In the genomic region with DNA sequence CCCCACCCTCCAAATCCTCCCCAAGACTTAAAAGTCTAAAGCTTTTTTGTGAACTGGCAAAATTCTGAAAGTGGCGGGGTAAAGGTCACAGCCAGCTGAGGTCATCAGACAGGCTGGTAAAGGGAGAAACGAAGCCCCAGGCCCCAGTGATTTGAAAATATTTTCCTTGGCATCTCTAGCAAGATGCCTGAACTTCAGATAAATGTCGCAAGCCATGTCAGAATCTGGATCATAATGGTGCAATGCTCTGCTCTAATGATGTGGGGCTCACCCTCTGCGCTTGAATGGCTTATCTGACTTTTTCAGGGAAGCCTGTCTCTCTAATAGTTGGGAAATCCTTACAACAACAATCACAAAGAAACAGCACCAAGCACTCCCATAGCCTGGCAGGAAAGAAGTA, we compare ENCODE assay signal across 18 mouse cellular contexts.
A peak's percentile ranks its signal among the peaks of the same experiment; 100 is the strongest.
DNase-seq lines count a peak whose midpoint lies in the region; ATAC-seq and TF ChIP-seq lines count a peak whose summit lies in the region.
"Had no signal": no experiment of that assay in that cellular context is flagged by ENCODE, and none has a peak within 500 bp of the region (broad histone marks: within the 10 kb centered on the region; RNA-seq: fewer than 3 reads in every experiment).

No protein-coding gene starts in this region.

- no peaks in the 10 kb centered on the region for H3K27me3 ChIP-seq in kidney, postnatal 0 days (ENCODE audit: insufficient read depth, low read length)
- no peaks in the 10 kb centered on the region for H3K27me3 ChIP-seq in kidney, embryonic 15.5 days
- H3K27me3 ChIP-seq in lung, postnatal 0 days (replicated peaks; ENCODE audit: insufficient read depth, low read length) = no peaks in the 10 kb centered on the region
- no peaks in the 10 kb centered on the region for H3K27me3 ChIP-seq in forebrain, embryonic 12.5 days
- H3K27me3 ChIP-seq: limb, embryonic 13.5 days; Patski had no signal

- no peaks in the 10 kb centered on the region for H3K36me3 ChIP-seq in kidney, postnatal 0 days (ENCODE audit: insufficient read depth, low read length)
- H3K36me3 ChIP-seq in kidney, embryonic 15.5 days = no peaks in the 10 kb centered on the region
- no peaks in the 10 kb centered on the region for H3K36me3 ChIP-seq in lung, postnatal 0 days (ENCODE audit: insufficient read depth, low read length)
- no peaks in the 10 kb centered on the region for H3K36me3 ChIP-seq in forebrain, embryonic 12.5 days (replicated peaks)
- H3K36me3 ChIP-seq: forebrain, embryonic 10.5 days; limb, embryonic 13.5 days had no signal

- intact Hi-C loops in gastrocnemius, adult 2 months (cut with DNase I) = no loop called here

- no peak for TF ChIP-seq CTCF in gastrocnemius, adult 2 months (IDR thresholded peaks at IDR 0.05)
- no peak for TF ChIP-seq CTCF in kidney, postnatal 0 days (IDR thresholded peaks at IDR 0.05; ENCODE audit: low read depth)
- no peak for TF ChIP-seq CTCF in lung, postnatal 0 days (IDR thresholded peaks at IDR 0.05)

- TF ChIP-seq EP300 in lung, postnatal 0 days (IDR thresholded peaks at IDR 0.05) = no peak

- no peak overlapping the region for H3K4me2 ChIP-seq in kidney, postnatal 0 days (ENCODE audit: low read length)
- H3K4me2 ChIP-seq in kidney, embryonic 15.5 days = no peak overlapping the region
- no peak overlapping the region for H3K4me2 ChIP-seq in lung, postnatal 0 days (replicated peaks; ENCODE audit: low read depth, low read length)
- H3K4me2 ChIP-seq in forebrain, embryonic 12.5 days = no peak overlapping the region
- H3K4me2 ChIP-seq: limb, embryonic 13.5 days had no signal

- H3K9ac ChIP-seq in kidney, postnatal 0 days (ENCODE audit: low read depth, low read length) = no peak overlapping the region
- no peak overlapping the region for H3K9ac ChIP-seq in kidney, embryonic 15.5 days
- no peak overlapping the region for H3K9ac ChIP-seq in lung, postnatal 0 days (replicated peaks; ENCODE audit: low read depth)
- H3K9ac ChIP-seq in forebrain, embryonic 12.5 days = no peak overlapping the region
- H3K9ac ChIP-seq: limb, embryonic 13.5 days had no signal

- no peak overlapping the region for H3K4me3 ChIP-seq in gastrocnemius, adult 2 months
- no peak overlapping the region for H3K4me3 ChIP-seq in kidney, postnatal 0 days (replicated peaks; ENCODE audit: low read depth, low read length)
- H3K4me3 ChIP-seq in kidney, embryonic 15.5 days (replicated peaks) = no peak overlapping the region
- no peak overlapping the region for H3K4me3 ChIP-seq in lung, postnatal 0 days (ENCODE audit: low read depth, low read length)
- no peak overlapping the region for H3K4me3 ChIP-seq in forebrain, embryonic 12.5 days (replicated peaks)
- H3K4me3 ChIP-seq: forebrain, embryonic 10.5 days; limb, embryonic 13.5 days had no signal

- WGBS in kidney, postnatal 0 days = 69% methylated on average over 4 of the region's 4 CpGs
- 61% methylated on average over 4 of the region's 4 CpGs for WGBS in kidney, embryonic 15.5 days
- WGBS in lung, postnatal 0 days = 59% methylated on average over 4 of the region's 4 CpGs
- 71% methylated on average over 4 of the region's 4 CpGs for WGBS in forebrain, embryonic 12.5 days

- H3K27ac ChIP-seq in gastrocnemius, adult 2 months = peak overlapping the region; percentile 91
- 0 out of 2 replicates have a peak overlapping the region, but pooled peaks have one; percentile 22 for H3K27ac ChIP-seq in kidney, postnatal 0 days
- no peak overlapping the region for H3K27ac ChIP-seq in kidney, embryonic 15.5 days
- H3K27ac ChIP-seq in lung, postnatal 0 days (ENCODE audit: low read length) = peak overlapping the region; percentile 82; the same call in 1 of the 2 replicates
- H3K27ac ChIP-seq in forebrain, embryonic 12.5 days = no peak overlapping the region
- H3K27ac ChIP-seq: forebrain, embryonic 10.5 days had no signal

- ATAC-seq in kidney, postnatal 0 days (replicated peaks; ENCODE audit: low FRiP score, low read depth) = no peak
- no peak for ATAC-seq in kidney, embryonic 15.5 days (replicated peaks; ENCODE audit: low FRiP score)
- ATAC-seq in lung, postnatal 0 days = no peak
- ATAC-seq in forebrain, embryonic 12.5 days (ENCODE audit: low FRiP score) = no peak
- ATAC-seq: hindbrain, postnatal 0 days; midbrain, embryonic 16.5 days; Patski had no signal

- DNase-seq in gastrocnemius, adult 2 months = no peak
- no peak for DNase-seq in gastrocnemius, postnatal 4 days (ENCODE audit: low spot score in 2 of 2)
- DNase-seq in kidney, postnatal 0 days (ENCODE audit: low spot score) = no peak
- DNase-seq in lung, postnatal 0 days (ENCODE audit: low spot score) = peak; percentile 81
- DNase-seq in lung, postnatal 4 days = no peak
- no peak for DNase-seq in right cerebral cortex, postnatal 10 days (ENCODE audit: low spot score in 2 of 2)
- DNase-seq: cerebellum, adult 11 months; cerebellum, postnatal 25 days; kidney, adult 18-20 months; right cerebral cortex, postnatal 25 days; thymus, postnatal 25 days had no signal

- H3K4me1 ChIP-seq in kidney, postnatal 0 days (replicated peaks; ENCODE audit: insufficient read depth, low read length) = peaks cover 20% of the 10 kb centered on the region
- H3K4me1 ChIP-seq in kidney, embryonic 15.5 days = peaks cover 44% of the 10 kb centered on the region
- H3K4me1 ChIP-seq in lung, postnatal 0 days (ENCODE audit: insufficient read depth, low read depth, low read length) = peaks cover 39% of the 10 kb centered on the region; the same call in 1 of the 2 replicates
- H3K4me1 ChIP-seq in forebrain, embryonic 12.5 days = peaks cover 13% of the 10 kb centered on the region

- no peaks in the 10 kb centered on the region for H3K9me3 ChIP-seq in kidney, postnatal 0 days (replicated peaks; ENCODE audit: low read length)
- H3K9me3 ChIP-seq in kidney, embryonic 15.5 days (replicated peaks) = no peaks in the 10 kb centered on the region
- no peaks in the 10 kb centered on the region for H3K9me3 ChIP-seq in lung, postnatal 0 days (ENCODE audit: low read length)
- H3K9me3 ChIP-seq in forebrain, embryonic 12.5 days = no peaks in the 10 kb centered on the region
- H3K9me3 ChIP-seq: forebrain, embryonic 10.5 days; limb, embryonic 13.5 days had no signal

Comparison
In these comparisons a context has a peak if more than half of its experiments do, and no peak if none do; other contexts are left out.
1. H3K27ac ChIP-seq: peak in gastrocnemius, adult 2 months (single experiment), kidney, postnatal 0 days (single experiment) and lung, postnatal 0 days (single experiment); none in kidney, embryonic 15.5 days (single experiment) and forebrain, embryonic 12.5 days (single experiment).